Mouse (Mus musculus): ENCODE data around the gene Gm765.

DNA sequence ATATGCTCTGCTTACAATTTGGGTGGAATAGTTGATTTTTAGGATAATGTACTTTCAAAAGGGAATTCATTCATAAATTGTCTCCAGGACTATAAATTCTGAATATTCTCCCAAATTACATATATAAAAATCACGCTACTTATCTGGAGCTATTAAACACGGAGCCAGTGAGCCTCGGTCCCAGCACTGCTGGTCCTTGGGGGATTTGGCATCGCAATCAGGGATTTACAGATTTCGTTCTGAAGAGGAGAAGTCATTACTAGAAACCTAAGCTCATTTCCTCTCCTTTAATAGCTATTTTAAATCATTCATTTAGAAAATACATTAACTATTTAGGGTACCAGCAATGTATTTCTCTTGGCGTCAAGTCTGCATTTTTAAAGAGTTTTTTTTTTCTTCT, 55.0 kb downstream of the Gm765 start:
- TF ChIP-seq EP300 (optimal IDR thresholded peaks at IDR 0.05) (no peak), CTCF (IDR thresholded peaks at IDR 0.05; ENCODE audit: low read depth) (no peak)

Data from stomach, postnatal 0 days (tissue).